Mouse (Mus musculus): ENCODE data around the gene Ptgis. TPM values are rescaled to one million over a fixed set of nuclear protein-coding genes. Genes with fewer than 3 reads are reported as not detected.

Ptgis gene
- polyA plus RNA-seq, 1 experiment from 2014 or later = 30.5 TPM

GRCm38 (mm10) chr2:167257790-167258189, 17.4 kb upstream of the Ptgis start:
- peaks cover 19% of the 10 kb centered on the region for H3K4me1 ChIP-seq
- H3K4me3 ChIP-seq = no peak overlapping the region
- H3K9me3 ChIP-seq = no peaks in the 10 kb centered on the region
- H3K27ac ChIP-seq = no peak overlapping the region
- ATAC-seq (ENCODE audit: low FRiP score, low read depth) = no peak
- H3K4me2 ChIP-seq (replicated peaks) = no peak overlapping the region
- 38% methylated on average over 3 of the region's 3 CpGs for WGBS
- H3K9ac ChIP-seq = no peak overlapping the region
- H3K36me3 ChIP-seq = no peaks in the 10 kb centered on the region
- H3K27me3 ChIP-seq = no peaks in the 10 kb centered on the region

- ATAC-seq (ENCODE audit: low FRiP score, low read depth) = no peak
- 82% methylated on average over 6 of the region's 6 CpGs for WGBS
These were observed 14.4 kb upstream of the Ptgis start for GRCm38 (mm10) chr2:167254808-167255207.

GRCm38 (mm10) chr2:167254185-167254584, 13.8 kb upstream of the Ptgis start:
- Histone ChIP-seq H3K4me1 (peaks cover 38% of the 10 kb centered on the region), H3K4me3 (no peak overlapping the region), H3K9ac (no peak overlapping the region), H3K27ac (no peak overlapping the region), H3K36me3 (no peaks in the 10 kb centered on the region), H3K9me3 (no peaks in the 10 kb centered on the region), H3K27me3 (no peaks in the 10 kb centered on the region), H3K4me2 (replicated peaks) (no peak overlapping the region)
- 62% methylated on average over 7 of the region's 7 CpGs for WGBS
- ATAC-seq (ENCODE audit: low FRiP score, low read depth) = no peak

More at GRCm38 (mm10) chr2:167254808-167255207, 14.4 kb upstream of the Ptgis start:
- Histone ChIP-seq H3K9ac (no peak overlapping the region), H3K4me2 (replicated peaks) (no peak overlapping the region), H3K36me3 (no peaks in the 10 kb centered on the region), H3K27me3 (no peaks in the 10 kb centered on the region), H3K4me3 (no peak overlapping the region), H3K27ac (no peak overlapping the region), H3K4me1 (peaks cover 33% of the 10 kb centered on the region), H3K9me3 (no peaks in the 10 kb centered on the region)

GRCm38 (mm10) chr2:167253476-167253875, 13.1 kb upstream of the Ptgis start:
- 83% methylated on average over 5 of the region's 5 CpGs for whole genome bisulfite sequencing
- H3K4me3 ChIP-seq = no peak overlapping the region
- ATAC-seq (ENCODE audit: low FRiP score, low read depth) = no peak
- no peaks in the 10 kb centered on the region for H3K9me3 ChIP-seq
- H3K27ac ChIP-seq = no peak overlapping the region
- H3K36me3 ChIP-seq = no peaks in the 10 kb centered on the region
- no peak overlapping the region for H3K9ac ChIP-seq
- H3K4me2 ChIP-seq (replicated peaks) = no peak overlapping the region
- no peaks in the 10 kb centered on the region for H3K27me3 ChIP-seq
- peaks cover 38% of the 10 kb centered on the region for H3K4me1 ChIP-seq

GRCm38 (mm10) chr2:167252057-167252687, 11.8 kb upstream of the Ptgis start:
- peak overlapping the region; percentile 64; the same call in 1 of the 2 replicates for H3K27ac ChIP-seq

GRCm38 (mm10) chr2:167250736-167251337, 10.4 kb upstream of the Ptgis start:
- H3K9me3 ChIP-seq = no peaks in the 10 kb centered on the region
- ATAC-seq (ENCODE audit: low FRiP score, low read depth) = peak; percentile 62; the same call in 1 of the 2 replicates
- no peaks in the 10 kb centered on the region for H3K36me3 ChIP-seq
- no peaks in the 10 kb centered on the region for H3K27me3 ChIP-seq
- peak overlapping the region; percentile 41 for H3K4me2 ChIP-seq (replicated peaks)
- H3K4me3 ChIP-seq = no peak overlapping the region
- peaks cover 35% of the 10 kb centered on the region for H3K4me1 ChIP-seq
- 22% methylated on average over 7 of the region's 7 CpGs for WGBS
- H3K27ac ChIP-seq = peak overlapping the region; percentile 55; the same call in 1 of the 2 replicates
- H3K9ac ChIP-seq = no peak overlapping the region

More at GRCm38 (mm10) chr2:167252057-167252687, 11.8 kb upstream of the Ptgis start:
- no peak overlapping the region for H3K9ac ChIP-seq
- H3K36me3 ChIP-seq = no peaks in the 10 kb centered on the region
- H3K9me3 ChIP-seq = no peaks in the 10 kb centered on the region
- no peak overlapping the region for H3K4me3 ChIP-seq
- peak; percentile 4; the same call in 1 of the 2 replicates for ATAC-seq (ENCODE audit: low FRiP score, low read depth)
- 34% methylated on average over 3 of the region's 3 CpGs for WGBS
- peaks cover 35% of the 10 kb centered on the region for H3K4me1 ChIP-seq
- H3K27me3 ChIP-seq = no peaks in the 10 kb centered on the region
- H3K4me2 ChIP-seq (replicated peaks) = 0 out of 2 replicates have a peak overlapping the region, but pooled peaks have one; percentile 4

GRCm38 (mm10) chr2:167250003-167250735, 9.8 kb upstream of the Ptgis start:
- no peak overlapping the region for H3K9ac ChIP-seq
- H3K4me3 ChIP-seq = no peak overlapping the region
- peaks cover 35% of the 10 kb centered on the region for H3K4me1 ChIP-seq
- no peaks in the 10 kb centered on the region for H3K27me3 ChIP-seq
- H3K4me2 ChIP-seq (replicated peaks) = 0 out of 2 replicates have a peak overlapping the region, but pooled peaks have one; percentile 14
- no peaks in the 10 kb centered on the region for H3K9me3 ChIP-seq
- H3K27ac ChIP-seq = peak overlapping the region; percentile 15; the same call in 1 of the 2 replicates
- ATAC-seq (ENCODE audit: low FRiP score, low read depth) = peak; percentile 8; the same call in 1 of the 2 replicates
- no peaks in the 10 kb centered on the region for H3K36me3 ChIP-seq
- 33% methylated on average over 11 of the region's 11 CpGs for WGBS

GRCm38 (mm10) chr2:167249591-167249990, 9.2 kb upstream of the Ptgis start:
- H3K27ac ChIP-seq = no peak overlapping the region
- no peak for ATAC-seq (ENCODE audit: low FRiP score, low read depth)
- no peaks in the 10 kb centered on the region for H3K27me3 ChIP-seq

GRCm38 (mm10) chr2:167247823-167248222, 7.4 kb upstream of the Ptgis start:
- H3K4me2 ChIP-seq (replicated peaks) = no peak overlapping the region
- H3K9me3 ChIP-seq = no peaks in the 10 kb centered on the region
- H3K4me3 ChIP-seq = no peak overlapping the region
- 47% methylated on average over 2 of the region's 2 CpGs for WGBS
- ATAC-seq (ENCODE audit: low FRiP score, low read depth) = no peak
- H3K27ac ChIP-seq = no peak overlapping the region
- peaks cover 33% of the 10 kb centered on the region for H3K4me1 ChIP-seq
- no peak overlapping the region for H3K9ac ChIP-seq
- no peaks in the 10 kb centered on the region for H3K27me3 ChIP-seq
- H3K36me3 ChIP-seq = no peaks in the 10 kb centered on the region

More at GRCm38 (mm10) chr2:167249591-167249990, 9.2 kb upstream of the Ptgis start:
- no peaks in the 10 kb centered on the region for H3K9me3 ChIP-seq
- 42% methylated on average over 3 of the region's 3 CpGs for WGBS
- no peaks in the 10 kb centered on the region for H3K36me3 ChIP-seq
- H3K4me3 ChIP-seq = no peak overlapping the region
- H3K4me2 ChIP-seq (replicated peaks) = no peak overlapping the region
- peaks cover 35% of the 10 kb centered on the region for H3K4me1 ChIP-seq
- no peak overlapping the region for H3K9ac ChIP-seq

GRCm38 (mm10) chr2:167246704-167247103, 6.3 kb upstream of the Ptgis start:
- Histone ChIP-seq H3K9me3 (no peaks in the 10 kb centered on the region), H3K9ac (no peak overlapping the region), H3K4me2 (replicated peaks) (no peak overlapping the region), H3K27ac (no peak overlapping the region), H3K27me3 (no peaks in the 10 kb centered on the region; the same call in 1 of the 2 replicates), H3K4me3 (no peak overlapping the region), H3K4me1 (peaks cover 22% of the 10 kb centered on the region), H3K36me3 (no peaks in the 10 kb centered on the region)
- 84% methylated on average over 7 of the region's 7 CpGs for WGBS
- no peak for ATAC-seq (ENCODE audit: low FRiP score, low read depth)

- Histone ChIP-seq H3K4me2 (replicated peaks) (no peak overlapping the region), H3K36me3 (no peaks in the 10 kb centered on the region), H3K4me3 (no peak overlapping the region), H3K27me3 (peaks cover 3% of the 10 kb centered on the region; the same call in 1 of the 2 replicates), H3K9me3 (no peaks in the 10 kb centered on the region), H3K4me1 (peaks cover 17% of the 10 kb centered on the region), H3K9ac (no peak overlapping the region), H3K27ac (no peak overlapping the region)
- ATAC-seq (ENCODE audit: low FRiP score, low read depth) = no peak
- WGBS = 75% methylated on average over 4 of the region's 4 CpGs
These were observed 4.5 kb upstream of the Ptgis start for GRCm38 (mm10) chr2:167244892-167245291.
